Mouse (Mus musculus): ENCODE results near the gene Zfp213.

GRCm38 (mm10) chr17:23540106-23540505, 23.9 kb downstream of the Zfp213 start:
- TF ChIP-seq CTCF (IDR thresholded peaks at IDR 0.05; ENCODE audit: low read depth) (no peak), EP300 (optimal IDR thresholded peaks at IDR 0.05) (no peak)
